Mouse (Mus musculus) erythroblast, adult 5-6 weeks (primary cell): Measurements from ENCODE around the gene Trappc6a. TPM values are rescaled to one million over a fixed set of nuclear protein-coding genes. Genes with fewer than 3 reads are reported as not detected.

ENCODE experiments used
- ATAC-seq: replicated peaks from 2 replicates; pipeline ENCODE4 v1.8.0; 2016; ENCODE audit warnings: moderate number of reproducible peaks, mild to moderate bottlenecking, moderate TSS enrichment, inconsistent platforms; ENCODE audit not compliant: poor library complexity, low FRiP score, severe bottlenecking
- total RNA-seq, 2 experiments: library from RNA; stranded (forward) in 1 of 2; stranded (reverse) in 1 of 2; fragments of 150-400 nt in 1 of 2; fragments of 200-764, 138-1000 nt in 1 of 2; gene quantifications; 2 replicates each; pipeline versions ENCODE4 v1.2.3 to v1.2.4; 2015 to 2017; ENCODE audit warnings: low replicate concordance in 2 of 2

Trappc6a gene
- total RNA-seq, 2 experiments from 2014 or later, result 2.7 to 17.9 TPM

- no peak for ATAC-seq
These were observed 46.0 kb downstream of the Trappc6a start for GRCm38 (mm10) chr7:19554168-19554567.

GRCm38 (mm10) chr7:19557086-19557485 is 48.9 kb downstream of the Trappc6a start:
- ATAC-seq, result no peak

GRCm38 (mm10) chr7:19557982-19558900 is 50.0 kb downstream of the Trappc6a start:
- ATAC-seq, result peak; percentile 29

GRCm38 (mm10) chr7:19558965-19559364 is 50.8 kb downstream of the Trappc6a start:
- no peak for ATAC-seq

- ATAC-seq, result no peak
These were observed 52.5 kb downstream of the Trappc6a start for GRCm38 (mm10) chr7:19560491-19561260.

GRCm38 (mm10) chr7:19561431-19561764 is 53.2 kb downstream of the Trappc6a start:
- no peak for ATAC-seq

GRCm38 (mm10) chr7:19561765-19562642 is 53.8 kb downstream of the Trappc6a start:
- peak; percentile 79 for ATAC-seq

- ATAC-seq, result 0 out of 2 replicates have a peak, but pooled peaks have one; percentile 13
These were observed 54.6 kb downstream of the Trappc6a start, which contains the start of gene Ppp1r37 for GRCm38 (mm10) chr7:19562643-19563410. Gene Ppp1r37 (minus strand): TSS chr7:19563076.

GRCm38 (mm10) chr7:19563884-19564283 is 55.7 kb downstream of the Trappc6a start:
- ATAC-seq, result peak; percentile 64

- no peak for ATAC-seq
These were observed 56.3 kb downstream of the Trappc6a start for GRCm38 (mm10) chr7:19564455-19564854.

Other genes with a start within 250 kb of the Trappc6a start
- gene Vasp, start 236.6 kb upstream of the Trappc6a start, total RNA-seq (2015; ENCODE audit: low replicate concordance), result 34.6 and 35.9 TPM in 2 replicates
- gene Vasp, start 236.6 kb upstream of the Trappc6a start, total RNA-seq (2017; ENCODE audit: low replicate concordance), result 32.5 and 56.6 TPM in 2 replicates
- not detected in 2 replicates for gene Ppm1n, start 228.3 kb upstream of the Trappc6a start, total RNA-seq (2015; ENCODE audit: low replicate concordance)
- not detected in 2 replicates for gene Ppm1n, start 228.3 kb upstream of the Trappc6a start, total RNA-seq (2017; ENCODE audit: low replicate concordance)
- gene Rtn2, start 225.8 kb upstream of the Trappc6a start, total RNA-seq (2015; ENCODE audit: low replicate concordance), result not detected in 2 replicates
- not detected in 2 replicates for gene Rtn2, start 225.8 kb upstream of the Trappc6a start, total RNA-seq (2017; ENCODE audit: low replicate concordance)
- gene Fosb, start 198.3 kb upstream of the Trappc6a start, total RNA-seq (2015; ENCODE audit: low replicate concordance), result 2.9 and 3.1 TPM in 2 replicates
- gene Fosb, start 198.3 kb upstream of the Trappc6a start, total RNA-seq (2017; ENCODE audit: low replicate concordance), result 2.2 and 3.8 TPM in 2 replicates
- gene Ercc1, start 163.6 kb upstream of the Trappc6a start, total RNA-seq (2015; ENCODE audit: low replicate concordance), result 8.6 and 8.8 TPM in 2 replicates
- gene Ercc1, start 163.6 kb upstream of the Trappc6a start, total RNA-seq (2017; ENCODE audit: low replicate concordance), result 4.6 and 5.2 TPM in 2 replicates
- 1.2 and 1.9 TPM in 2 replicates for gene Cd3eap, start 148.9 kb upstream of the Trappc6a start, total RNA-seq (2015; ENCODE audit: low replicate concordance)
- gene Cd3eap, start 148.9 kb upstream of the Trappc6a start, total RNA-seq (2017; ENCODE audit: low replicate concordance), result 2.6 and 5.7 TPM in 2 replicates
- 0.19 and 3.3 TPM in 2 replicates for gene Ppp1r13l, start 148.6 kb upstream of the Trappc6a start, total RNA-seq (2015; ENCODE audit: low replicate concordance)
- gene Ppp1r13l, start 148.6 kb upstream of the Trappc6a start, total RNA-seq (2017; ENCODE audit: low replicate concordance), result not detected in 2 replicates
- 1.3 and 2.7 TPM in 2 replicates for gene Ercc2, start 126.4 kb upstream of the Trappc6a start, total RNA-seq (2015; ENCODE audit: low replicate concordance)
- gene Ercc2, start 126.4 kb upstream of the Trappc6a start, total RNA-seq (2017; ENCODE audit: low replicate concordance), result 11.4 and 18.0 TPM in 2 replicates
- gene Klc3, start 104.3 kb upstream of the Trappc6a start, total RNA-seq (2015; ENCODE audit: low replicate concordance), result not detected in 2 replicates
- gene Klc3, start 104.3 kb upstream of the Trappc6a start, total RNA-seq (2017; ENCODE audit: low replicate concordance), result not detected in 2 replicates
- gene Ckm, start 103.6 kb upstream of the Trappc6a start, total RNA-seq (2015; ENCODE audit: low replicate concordance), result not detected in 2 replicates
- gene Ckm, start 103.6 kb upstream of the Trappc6a start, total RNA-seq (2017; ENCODE audit: low replicate concordance), result not detected in 2 replicates
- 1.9 and 5.2 TPM in 2 replicates for gene Mark4, start 49.6 kb upstream of the Trappc6a start, total RNA-seq (2015; ENCODE audit: low replicate concordance)
- 1.7 and 2.8 TPM in 2 replicates for gene Mark4, start 49.6 kb upstream of the Trappc6a start, total RNA-seq (2017; ENCODE audit: low replicate concordance)
- not detected in 2 replicates for gene Exoc3l2, start 45.1 kb upstream of the Trappc6a start, total RNA-seq (2015; ENCODE audit: low replicate concordance)
- gene Exoc3l2, start 45.1 kb upstream of the Trappc6a start, total RNA-seq (2017; ENCODE audit: low replicate concordance), result not detected in 2 replicates
- gene Bloc1s3, start within 50 bp of the Trappc6a start, total RNA-seq (2015; ENCODE audit: low replicate concordance), result 3.5 and 4.2 TPM in 2 replicates
- gene Bloc1s3, start within 50 bp of the Trappc6a start, total RNA-seq (2017; ENCODE audit: low replicate concordance), result 0.84 and 1.5 TPM in 2 replicates
- gene Nkpd1, start 9.4 kb downstream of the Trappc6a start, total RNA-seq (2015; ENCODE audit: low replicate concordance), result not detected in 2 replicates
- gene Nkpd1, start 9.4 kb downstream of the Trappc6a start, total RNA-seq (2017; ENCODE audit: low replicate concordance), result not detected in 2 replicates
- 12.5 and 13.3 TPM in 2 replicates for gene Ppp1r37, start 54.7 kb downstream of the Trappc6a start, total RNA-seq (2015; ENCODE audit: low replicate concordance)
- 22.9 and 37.9 TPM in 2 replicates for gene Ppp1r37, start 54.7 kb downstream of the Trappc6a start, total RNA-seq (2017; ENCODE audit: low replicate concordance)
- gene Zfp296, start 68.9 kb downstream of the Trappc6a start, total RNA-seq (2015; ENCODE audit: low replicate concordance), result not detected in 2 replicates
- 0.84 TPM in 1 of 2 replicates, not detected in the other for gene Zfp296, start 68.9 kb downstream of the Trappc6a start, total RNA-seq (2017; ENCODE audit: low replicate concordance)
- gene Gemin7, start 69.2 kb downstream of the Trappc6a start, total RNA-seq (2015; ENCODE audit: low replicate concordance), result 32.0 and 46.7 TPM in 2 replicates
- 10.2 and 13.5 TPM in 2 replicates for gene Gemin7, start 69.2 kb downstream of the Trappc6a start, total RNA-seq (2017; ENCODE audit: low replicate concordance)
- 0.96 and 2.3 TPM in 2 replicates for gene Clasrp, start 96.1 kb downstream of the Trappc6a start, total RNA-seq (2015; ENCODE audit: low replicate concordance)
- gene Clasrp, start 96.1 kb downstream of the Trappc6a start, total RNA-seq (2017; ENCODE audit: low replicate concordance), result 14.9 and 21.9 TPM in 2 replicates
- gene Relb, start 121.0 kb downstream of the Trappc6a start, total RNA-seq (2015; ENCODE audit: low replicate concordance), result 1.5 TPM in 1 of 2 replicates, not detected in the other
- gene Relb, start 121.0 kb downstream of the Trappc6a start, total RNA-seq (2017; ENCODE audit: low replicate concordance), result 0.68 and 2.2 TPM in 2 replicates
- gene Clptm1, start 156.6 kb downstream of the Trappc6a start, total RNA-seq (2015; ENCODE audit: low replicate concordance), result 10.0 and 23.2 TPM in 2 replicates
- 12.0 and 15.7 TPM in 2 replicates for gene Clptm1, start 156.6 kb downstream of the Trappc6a start, total RNA-seq (2017; ENCODE audit: low replicate concordance)
- 10.4 and 16.1 TPM in 2 replicates for gene Apoc2, start 169.5 kb downstream of the Trappc6a start, total RNA-seq (2015; ENCODE audit: low replicate concordance)
- gene Apoc2, start 169.5 kb downstream of the Trappc6a start, total RNA-seq (2017; ENCODE audit: low replicate concordance), result 4.7 and 8.3 TPM in 2 replicates
- gene Gm44805, start 173.0 kb downstream of the Trappc6a start, total RNA-seq (2015; ENCODE audit: low replicate concordance), result not detected in 2 replicates
- gene Gm44805, start 173.0 kb downstream of the Trappc6a start, total RNA-seq (2017; ENCODE audit: low replicate concordance), result not detected in 2 replicates
- not detected in 2 replicates for gene Apoc4, start 173.1 kb downstream of the Trappc6a start, total RNA-seq (2015; ENCODE audit: low replicate concordance)
- gene Apoc4, start 173.1 kb downstream of the Trappc6a start, total RNA-seq (2017; ENCODE audit: low replicate concordance), result not detected in 2 replicates
- gene Apoc1, start 184.3 kb downstream of the Trappc6a start, total RNA-seq (2015; ENCODE audit: low replicate concordance), result 5.8 TPM in 1 of 2 replicates, not detected in the other
- 3.6 TPM in 1 of 2 replicates, not detected in the other for gene Apoc1, start 184.3 kb downstream of the Trappc6a start, total RNA-seq (2017; ENCODE audit: low replicate concordance)
- gene Apoe, start 190.8 kb downstream of the Trappc6a start, total RNA-seq (2015; ENCODE audit: low replicate concordance), result 53.0 and 57.3 TPM in 2 replicates
- 220 and 224 TPM in 2 replicates for gene Apoe, start 190.8 kb downstream of the Trappc6a start, total RNA-seq (2017; ENCODE audit: low replicate concordance)
- gene Tomm40, start 207.0 kb downstream of the Trappc6a start, total RNA-seq (2015; ENCODE audit: low replicate concordance), result 6.5 and 8.2 TPM in 2 replicates
- gene Tomm40, start 207.0 kb downstream of the Trappc6a start, total RNA-seq (2017; ENCODE audit: low replicate concordance), result 3.4 and 9.6 TPM in 2 replicates
- not detected in 2 replicates for gene Nectin2, start 242.1 kb downstream of the Trappc6a start, total RNA-seq (2015; ENCODE audit: low replicate concordance)
- 1.0 TPM in 1 of 2 replicates, not detected in the other for gene Nectin2, start 242.1 kb downstream of the Trappc6a start, total RNA-seq (2017; ENCODE audit: low replicate concordance)